16 mouse cellular contexts compared by ENCODE assay signal in genomic region chr14:11687541-11687940, GRCm38 (mm10).
"Had no signal": no experiment of that assay in that cellular context is flagged by ENCODE, and none has a peak within 500 bp of the region (broad histone marks: within the 10 kb centered on the region; RNA-seq: fewer than 3 reads in every experiment).

No protein-coding gene starts in this region.

- H3K4me2 ChIP-seq: kidney, embryonic 15.5 days; limb, embryonic 13.5 days; neural tube, embryonic 12.5 days; stomach, embryonic 15.5 days had no signal

- DNase-seq: kidney, postnatal 14 days; left cerebral cortex, postnatal 4 days; lung, adult 2 months; lung, postnatal 36 days; midbrain, embryonic 14.5 days; retina, postnatal 1 day; thymus, adult 2 months; thymus, postnatal 25 days had no signal

- H3K27me3 ChIP-seq: kidney, embryonic 15.5 days; limb, embryonic 13.5 days; neural tube, embryonic 12.5 days; stomach, embryonic 15.5 days had no signal

- H3K9me3 ChIP-seq: kidney, embryonic 15.5 days; limb, embryonic 13.5 days; midbrain, embryonic 10.5 days; neural tube, embryonic 12.5 days; stomach, embryonic 15.5 days had no signal

- H3K9ac ChIP-seq: kidney, embryonic 15.5 days; limb, embryonic 13.5 days; liver, embryonic 14.5 days; neural tube, embryonic 12.5 days; stomach, embryonic 15.5 days had no signal

- ATAC-seq: lung, postnatal 0 days had no signal

- H3K36me3 ChIP-seq: kidney, embryonic 15.5 days; limb, embryonic 13.5 days; midbrain, embryonic 10.5 days; neural tube, embryonic 12.5 days; stomach, embryonic 15.5 days had no signal

- H3K27ac ChIP-seq: kidney, embryonic 15.5 days; limb, embryonic 13.5 days; liver, embryonic 14.5 days; midbrain, embryonic 10.5 days; neural tube, embryonic 12.5 days; stomach, embryonic 15.5 days had no signal

- H3K4me3 ChIP-seq: kidney, embryonic 15.5 days; limb, embryonic 13.5 days; midbrain, embryonic 10.5 days; myocyte; neural tube, embryonic 12.5 days; stomach, embryonic 15.5 days had no signal
